Mouse (Mus musculus) midbrain, embryonic 11.5 days (tissue): Measurements from ENCODE around the gene Mlst8. TPM values are rescaled to one million over a fixed set of nuclear protein-coding genes. Genes with fewer than 3 reads are reported as not detected.

Source experiments
- ATAC-seq: fragments of 200-750 bp; cut with Nextera tagmentation; 2 replicates; pipeline ENCODE4 v1.8.0; 2017; ENCODE audit warnings: moderate TSS enrichment, moderate library complexity; ENCODE audit not compliant: low FRiP score
- DNase-seq: peaks from one replicate; pipeline ENCODE4 v3.0.0; 2015; ENCODE audit warnings: low spot score; ENCODE audit errors: missing footprints
- H3K27ac ChIP-seq: fragments of 300-500 bp; sonication (generic); 2 replicates; pipeline ENCODE4 v1.5.1; 2014; ENCODE audit warnings: low read depth, low read length
- H3K27me3 ChIP-seq: fragments of 300-500 bp; sonication (generic); 2 replicates; pipeline ENCODE4 v1.6.1; 2014; ENCODE audit warnings: mild to moderate bottlenecking, low read length, moderate library complexity, mixed read lengths; ENCODE audit not compliant: control insufficient read depth, insufficient read depth
- H3K36me3 ChIP-seq: fragments of 300-500 bp; sonication (generic); 2 replicates; pipeline ENCODE4 v1.6.1; 2014; ENCODE audit warnings: mild to moderate bottlenecking, low read length, moderate library complexity, mixed read lengths; ENCODE audit not compliant: control insufficient read depth, insufficient read depth
- H3K4me1 ChIP-seq: fragments of 300-500 bp; sonication (generic); 2 replicates; pipeline ENCODE4 v1.6.1; 2014; ENCODE audit warnings: low read length; ENCODE audit not compliant: control insufficient read depth, insufficient read depth
- H3K4me2 ChIP-seq: fragments of 300-500 bp; sonication (generic); 2 replicates; pipeline ENCODE4 v1.6.1; 2014; ENCODE audit warnings: mild to moderate bottlenecking, moderate library complexity
- H3K4me3 ChIP-seq: fragments of 300-500 bp; sonication (generic); 2 replicates; pipeline ENCODE4 v1.5.1; 2014; ENCODE audit warnings: low read depth, low read length
- H3K9ac ChIP-seq: fragments of 300-500 bp; sonication (generic); 2 replicates; pipeline ENCODE4 v1.6.1; 2014; ENCODE audit warnings: low read length
- H3K9me3 ChIP-seq: fragments of 300-500 bp; sonication (generic); 2 replicates; pipeline ENCODE4 v1.6.1; 2016; ENCODE audit warnings: low read length; ENCODE audit not compliant: control insufficient read depth
- WGBS: fragments of 180-500 bp; shearing (Covaris S2); extraction: QIAGEN DNeasy Blood & Tissue Kit; methylation state at CpG from one replicate; pipeline ENCODE4 v1.1.7; 2014; 5-methylcytosine and 5-hydroxymethylcytosine counted together
- polyA plus RNA-seq: library from polyadenylated mRNA; unstranded; fragments of >200 nt; fragmentation: Nextera tagmentation; extraction: Ambion mirVana; gene quantifications from 2 replicates; pipeline ENCODE4 v1.2.1, GENCODE M21; 2014

Gene Mlst8
- polyA plus RNA-seq, 1 experiment from 2014 or later = 30.3 TPM

GRCm38 (mm10) chr17:24480201-24480826 is 1.4 kb upstream of the Mlst8 start:
- Histone ChIP-seq H3K27ac (no peak overlapping the region), H3K4me2 (no peak overlapping the region), H3K4me1 (peaks cover 8% of the 10 kb centered on the region), H3K9me3 (no peaks in the 10 kb centered on the region), H3K36me3 (peaks cover 7% of the 10 kb centered on the region), H3K9ac (no peak overlapping the region), H3K4me3 (no peak overlapping the region), H3K27me3 (no peaks in the 10 kb centered on the region)
- DNase-seq (peak; percentile 82), ATAC-seq (no peak)
- 45% methylated on average over 3 of the region's 3 CpGs for WGBS

GRCm38 (mm10) chr17:24479431-24479830 is 553 bp upstream of the Mlst8 start:
- DNase-seq (peak; percentile 79), ATAC-seq (no peak)
- H3K36me3 ChIP-seq = peaks cover 7% of the 10 kb centered on the region
- no peak overlapping the region; the same call in 1 of the 2 replicates for H3K9ac ChIP-seq
- H3K9me3 ChIP-seq = no peaks in the 10 kb centered on the region
- H3K4me2 ChIP-seq = peak overlapping the region; percentile 53; the same call in 1 of the 2 replicates
- H3K27ac ChIP-seq = no peak overlapping the region
- peak overlapping the region; percentile 75; the same call in 1 of the 2 replicates for H3K4me3 ChIP-seq
- no peaks in the 10 kb centered on the region for H3K27me3 ChIP-seq
- 28% methylated on average over 1 of the region's 1 CpGs for WGBS
- peaks cover 8% of the 10 kb centered on the region for H3K4me1 ChIP-seq

- Histone ChIP-seq H3K4me2 (peak overlapping the region; percentile 53), H3K4me1 (peaks cover 8% of the 10 kb centered on the region), H3K9me3 (no peaks in the 10 kb centered on the region), H3K9ac (peak overlapping the region; percentile 89), H3K4me3 (peak overlapping the region; percentile 75), H3K27me3 (no peaks in the 10 kb centered on the region), H3K36me3 (peaks cover 7% of the 10 kb centered on the region), H3K27ac (no peak overlapping the region)
- DNase-seq (no peak), ATAC-seq (peak; percentile 36)
- 59% methylated on average over 11 of the region's 11 CpGs for WGBS
Measured at GRCm38 (mm10) chr17:24477985-24478600, 785 bp downstream of the Mlst8 start.

GRCm38 (mm10) chr17:24477053-24477984 is 1.6 kb downstream of the Mlst8 start:
- no peak for DNase-seq
- Histone ChIP-seq H3K27ac (no peak overlapping the region), H3K4me3 (no peak overlapping the region), H3K27me3 (no peaks in the 10 kb centered on the region), H3K9ac (no peak overlapping the region; the same call in 1 of the 2 replicates), H3K4me1 (peaks cover 11% of the 10 kb centered on the region), H3K4me2 (no peak overlapping the region; the same call in 1 of the 2 replicates), H3K9me3 (no peaks in the 10 kb centered on the region), H3K36me3 (peaks cover 7% of the 10 kb centered on the region)
- ATAC-seq = no peak
- 94% methylated on average over 20 of the region's 20 CpGs for WGBS

GRCm38 (mm10) chr17:24476022-24476776 is 2.7 kb downstream of the Mlst8 start:
- no peak overlapping the region for H3K27ac ChIP-seq
- no peaks in the 10 kb centered on the region for H3K9me3 ChIP-seq
- peaks cover 7% of the 10 kb centered on the region for H3K36me3 ChIP-seq
- no peak for ATAC-seq
- H3K4me2 ChIP-seq = no peak overlapping the region
- peaks cover 22% of the 10 kb centered on the region for H3K4me1 ChIP-seq
- H3K27me3 ChIP-seq = no peaks in the 10 kb centered on the region
- WGBS = 95% methylated on average over 10 of the region's 10 CpGs
- H3K9ac ChIP-seq = no peak overlapping the region
- DNase-seq = peak; percentile 75
- H3K4me3 ChIP-seq = no peak overlapping the region

- Histone ChIP-seq H3K9me3 (no peaks in the 10 kb centered on the region), H3K4me1 (peaks cover 28% of the 10 kb centered on the region), H3K4me2 (no peak overlapping the region), H3K4me3 (no peak overlapping the region), H3K9ac (no peak overlapping the region), H3K27me3 (no peaks in the 10 kb centered on the region), H3K36me3 (peaks cover 7% of the 10 kb centered on the region), H3K27ac (no peak overlapping the region)
- no peak for ATAC-seq
- 94% methylated on average over 6 of the region's 6 CpGs for whole genome bisulfite sequencing
- DNase-seq = peak; percentile 57
Measured at GRCm38 (mm10) chr17:24475586-24475985, 3.3 kb downstream of the Mlst8 start.

GRCm38 (mm10) chr17:24474557-24474956 is 4.3 kb downstream of the Mlst8 start:
- Histone ChIP-seq H3K4me3 (no peak overlapping the region), H3K9ac (no peak overlapping the region), H3K27ac (no peak overlapping the region), H3K36me3 (peaks cover 7% of the 10 kb centered on the region), H3K4me2 (no peak overlapping the region), H3K9me3 (no peaks in the 10 kb centered on the region), H3K27me3 (no peaks in the 10 kb centered on the region), H3K4me1 (peaks cover 26% of the 10 kb centered on the region)
- ATAC-seq = no peak
- no peak for DNase-seq
- WGBS = 86% methylated on average over 5 of the region's 5 CpGs

GRCm38 (mm10) chr17:24473612-24474275 is 5.1 kb downstream of the Mlst8 start, which contains the start of gene Bricd5:
Bricd5 (plus strand) TSS chr17:24473884.
- DNase-seq = peak; percentile 75
- H3K27ac ChIP-seq = no peak within 1 kb of the TSS
- no peak within 1 kb of the TSS for H3K4me3 ChIP-seq
- H3K27me3 ChIP-seq = no peaks in the 10 kb centered on the region
- no peak within 1 kb of the TSS for H3K9ac ChIP-seq
- H3K36me3 ChIP-seq = peaks cover 7% of the 10 kb centered on the region
- H3K4me1 ChIP-seq = peaks cover 26% of the 10 kb centered on the region
- 86% methylated on average over 6 of the region's 6 CpGs for WGBS
- H3K4me2 ChIP-seq = no peak within 1 kb of the TSS
- no peak for ATAC-seq
- H3K9me3 ChIP-seq = no peaks in the 10 kb centered on the region
